Mouse (Mus musculus) liver, postnatal 0 days (tissue): ENCODE results near the gene Zfp709.
"Not testable (repeated sequence)": the region's sequence is repeated elsewhere in the genome, so short reads cannot be mapped to it uniquely, and the experiment has no call there.

Experiments
- CTCF ChIP-seq: sonication (generic); IDR thresholded peaks from 2 replicates; pipeline ENCODE4 v1.5.1; 2016; ENCODE audit warnings: antibody characterized with exemption, low read depth
- EP300 ChIP-seq: IDR thresholded peaks from 2 replicates; pipeline ENCODE4 v1.6.1; 2016; ENCODE audit warnings: antibody characterized with exemption, low read depth, mild to moderate bottlenecking

DNA sequence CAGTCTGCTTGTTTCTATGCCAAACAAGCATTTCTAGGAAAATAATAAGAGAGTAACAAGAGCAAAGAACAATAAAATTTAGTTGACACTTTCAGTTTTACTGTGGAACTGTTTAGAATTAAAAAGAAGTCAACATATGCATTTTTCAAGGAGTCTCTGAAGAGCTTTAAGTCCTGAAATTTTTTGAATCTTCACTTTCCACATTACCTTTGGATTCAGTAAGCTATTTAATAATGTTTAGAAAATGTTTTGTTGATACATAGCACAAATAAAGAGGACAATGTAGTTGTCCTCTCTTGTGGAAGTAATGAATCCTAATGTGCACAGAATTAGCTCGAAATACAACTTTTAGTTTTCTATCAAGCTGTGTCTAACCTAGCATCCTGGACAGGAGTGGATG is 37.4 kb upstream of the Zfp709 start:
- not testable (repeated sequence) for TF ChIP-seq CTCF, EP300
